Mouse (Mus musculus): Measurements from ENCODE around the gene Mrpl48.

Gene Mrpl48

DNA sequence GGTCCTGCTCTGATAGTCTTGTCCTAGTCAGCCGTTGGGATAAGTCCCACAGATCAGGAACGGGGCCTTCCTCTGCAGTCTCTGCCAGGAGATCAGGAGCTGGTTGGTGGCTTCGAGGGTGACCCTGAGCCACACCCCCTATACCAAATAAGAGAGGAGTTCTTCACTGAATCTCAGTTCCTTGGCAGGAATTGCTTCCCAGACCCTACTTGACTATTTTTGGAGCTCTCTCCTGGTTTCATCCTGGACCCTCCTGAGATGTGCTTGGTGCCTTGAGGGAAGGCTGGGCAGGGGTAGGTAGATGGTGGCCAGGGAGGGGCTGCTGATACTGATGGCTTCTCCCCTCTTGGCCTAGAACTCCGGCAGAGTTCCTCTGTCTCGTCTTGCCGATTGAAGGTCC lies 111.7 kb downstream of the Mrpl48 start:
- DNase-seq (ENCODE audit: low read depth, low spot score) = no peak

Measured in WW6 (cell line).